Mouse (Mus musculus) 3134 (cell line): ENCODE measurements at regions not wholly inside any gene's neighbourhood (a gene's known extent, or its start where the extent isn't known, plus 50 kb on each side); places are given as distances from the start of the nearest gene placed in this dataset.

ENCODE experiments used
- DNase-seq: peaks from one replicate; pipeline ENCODE4 v3.0.0-alpha.2; 2011; ENCODE audit warnings: low spot score; ENCODE audit not compliant: insufficient read length; ENCODE audit errors: extremely low read depth

GRCm38 (mm10) chr13:29136231-29136630 is 182.7 kb upstream of the Sox4 start:
- no peak for DNase-seq

- DNase-seq, result no peak
These were observed 174.0 kb upstream of the Sox4 start for GRCm38 (mm10) chr13:29127499-29127898.

- DNase-seq, result no peak
These were observed 170.0 kb upstream of the Sox4 start for GRCm38 (mm10) chr13:29123477-29123876.

GRCm38 (mm10) chr13:29121121-29121520 is 167.6 kb upstream of the Sox4 start:
- DNase-seq, result no peak

GRCm38 (mm10) chr13:29119357-29119756 is 165.8 kb upstream of the Sox4 start:
- DNase-seq, result no peak

GRCm38 (mm10) chr13:29114998-29115495 is 161.5 kb upstream of the Sox4 start:
- no peak for DNase-seq

GRCm38 (mm10) chr13:29110127-29110526 is 156.6 kb upstream of the Sox4 start:
- no peak for DNase-seq

- no peak for DNase-seq
These were observed 155.7 kb upstream of the Sox4 start for GRCm38 (mm10) chr13:29109064-29109856.

GRCm38 (mm10) chr13:29108214-29108613 is 154.7 kb upstream of the Sox4 start:
- no peak for DNase-seq

GRCm38 (mm10) chr13:29092166-29092565 is 138.7 kb upstream of the Sox4 start:
- DNase-seq, result no peak

- no peak for DNase-seq
These were observed 133.3 kb upstream of the Sox4 start for GRCm38 (mm10) chr13:29086854-29087253.

- DNase-seq, result no peak
These were observed 127.6 kb upstream of the Sox4 start for GRCm38 (mm10) chr13:29081064-29081463.

- no peak for DNase-seq
These were observed 126.3 kb upstream of the Sox4 start for GRCm38 (mm10) chr13:29079841-29080240.

GRCm38 (mm10) chr13:29073630-29074029 is 120.1 kb upstream of the Sox4 start:
- no peak for DNase-seq

- DNase-seq, result no peak
These were observed 110.4 kb upstream of the Sox4 start for GRCm38 (mm10) chr13:29063924-29064323.

- DNase-seq, result no peak
These were observed 105.2 kb upstream of the Sox4 start for GRCm38 (mm10) chr13:29058685-29059084.

GRCm38 (mm10) chr13:29049730-29050129 is 96.2 kb upstream of the Sox4 start:
- DNase-seq, result no peak

- no peak for DNase-seq
These were observed 95.6 kb upstream of the Sox4 start for GRCm38 (mm10) chr13:29048990-29049576.

GRCm38 (mm10) chr13:29044655-29045054 is 91.1 kb upstream of the Sox4 start:
- no peak for DNase-seq

GRCm38 (mm10) chr13:29040331-29040730 is 86.8 kb upstream of the Sox4 start:
- DNase-seq, result no peak

- DNase-seq, result no peak
These were observed 81.4 kb upstream of the Sox4 start for GRCm38 (mm10) chr13:29034904-29035303.

- no peak for DNase-seq
These were observed 80.9 kb upstream of the Sox4 start for GRCm38 (mm10) chr13:29034444-29034843.
